Mouse (Mus musculus) hindbrain, embryonic 16.5 days (tissue): ENCODE results near the gene Sbk3. TPM values are rescaled to one million over a fixed set of nuclear protein-coding genes. Genes with fewer than 3 reads are reported as not detected.
"Not testable (repeated sequence)": the region's sequence is repeated elsewhere in the genome, so short reads cannot be mapped to it uniquely, and the experiment has no call there.

ENCODE experiments used
- ATAC-seq: fragments of 200-750 bp; cut with Nextera tagmentation; 2 replicates; pipeline ENCODE4 v1.8.0; 2017; ENCODE audit warnings: moderate TSS enrichment, moderate library complexity
- H3K27ac ChIP-seq: fragments of 300-500 bp; sonication (generic); 2 replicates; pipeline ENCODE4 v1.5.1; 2014; ENCODE audit warnings: low read depth, mild to moderate bottlenecking, control low read depth, low read length, moderate library complexity
- H3K27me3 ChIP-seq: fragments of 300-500 bp; sonication (generic); replicated peaks from 2 replicates; pipeline ENCODE4 v1.6.1; 2014; ENCODE audit warnings: low read length; ENCODE audit not compliant: control insufficient read depth, insufficient read depth
- H3K36me3 ChIP-seq: fragments of 300-500 bp; sonication (generic); 2 replicates; pipeline ENCODE4 v1.6.1; 2014; ENCODE audit warnings: mild to moderate bottlenecking, low read length, moderate library complexity, mixed read lengths; ENCODE audit not compliant: control insufficient read depth, insufficient read depth
- H3K4me1 ChIP-seq: fragments of 300-500 bp; sonication (generic); 2 replicates; pipeline ENCODE4 v1.6.1; 2014; ENCODE audit warnings: low read depth, low read length; ENCODE audit not compliant: control insufficient read depth, insufficient read depth
- H3K4me2 ChIP-seq: fragments of 300-500 bp; sonication (generic); 2 replicates; pipeline ENCODE4 v1.6.1; 2014; ENCODE audit warnings: mild to moderate bottlenecking, low read length, control low read depth, moderate library complexity
- H3K4me3 ChIP-seq: fragments of 300-500 bp; sonication (generic); 2 replicates; pipeline ENCODE4 v1.5.1; 2014; ENCODE audit warnings: mild to moderate bottlenecking, low read length, control low read depth, moderate library complexity
- H3K9ac ChIP-seq: fragments of 300-500 bp; sonication (generic); 2 replicates; pipeline ENCODE4 v1.6.1; 2014; ENCODE audit warnings: low read depth, mild to moderate bottlenecking, control low read depth, low read length, moderate library complexity
- H3K9me3 ChIP-seq: fragments of 300-500 bp; sonication (generic); 2 replicates; pipeline ENCODE4 v1.6.1; 2014; ENCODE audit warnings: mild to moderate bottlenecking, low read length, moderate library complexity; ENCODE audit not compliant: control insufficient read depth
- WGBS: fragments of 180-500 bp; shearing (Covaris S2); extraction: QIAGEN DNeasy Blood & Tissue Kit; methylation state at CpG from one replicate; pipeline ENCODE4 v1.1.7; 2014; 5-methylcytosine and 5-hydroxymethylcytosine counted together
- polyA plus RNA-seq: library from polyadenylated mRNA; unstranded; fragments of >200 nt; fragmentation: Nextera tagmentation; extraction: Ambion mirVana; gene quantifications from 2 replicates; pipeline ENCODE4 v1.2.1, GENCODE M21; 2015

Sbk3 gene
- polyA plus RNA-seq, 1 experiment from 2014 or later = 0.70 TPM

DNA sequence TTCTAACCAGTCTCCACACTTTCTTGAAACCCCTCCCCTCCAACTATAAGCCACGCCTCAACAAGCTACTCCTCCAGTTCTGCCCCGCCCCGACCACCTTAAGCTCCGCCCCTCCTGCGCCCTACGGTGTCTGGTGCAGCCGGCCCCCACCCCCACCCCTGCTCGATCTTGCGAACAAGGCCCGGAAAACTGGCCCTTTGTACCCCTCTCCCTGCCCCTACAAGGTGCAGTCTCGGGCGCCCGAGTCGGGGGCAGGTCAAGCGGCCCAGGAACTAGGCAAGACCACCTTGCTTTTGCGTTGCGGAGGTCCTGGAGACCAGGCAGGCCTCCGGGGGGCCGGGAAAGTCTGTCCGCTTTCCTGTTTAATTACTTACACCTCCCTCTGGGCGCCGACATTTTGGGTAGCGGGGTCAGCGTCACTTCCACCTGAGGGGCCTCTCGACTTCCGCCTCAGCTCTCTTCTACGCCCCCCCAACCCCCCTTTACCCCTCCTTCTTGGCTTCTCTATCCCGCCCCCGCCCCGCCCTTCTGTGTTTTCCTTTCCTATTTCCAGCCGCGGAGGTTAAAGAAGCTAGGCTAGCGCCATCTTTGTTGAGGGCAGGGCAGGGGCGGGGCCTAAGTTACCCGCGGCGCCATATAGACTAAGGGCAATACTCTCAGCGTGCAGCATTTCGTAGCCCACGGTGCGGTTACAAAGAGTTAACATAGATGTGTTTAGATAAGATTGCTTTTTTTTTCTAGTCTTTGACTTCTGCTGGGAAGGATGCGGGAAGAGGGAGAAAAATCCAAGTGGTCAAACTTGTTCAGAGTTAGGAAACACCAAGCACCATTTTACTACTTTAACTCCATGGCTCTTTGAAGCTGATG is 43.5 kb upstream of the Sbk3 start, which contains the start of the genes Zfp524 and Fiz1:
Zfp524 (plus strand) TSS at position 165 of the 867 bp plus-strand sequence.
Fiz1 (minus strand) TSS at position 447 of the 867 bp plus-strand sequence.
- H3K9ac ChIP-seq = peak within 1 kb of the TSS; percentile 66
- H3K9me3 ChIP-seq = no peaks in the 10 kb centered on the region
- H3K36me3 ChIP-seq = peaks cover 24% of the 10 kb centered on the region
- peak; percentile 82 for ATAC-seq
- peak within 1 kb of the TSS; percentile 98 for H3K27ac ChIP-seq
- whole genome bisulfite sequencing = under 1% methylated on average over 35 of the region's 42 CpGs
- H3K4me1 ChIP-seq = peaks cover 8% of the 10 kb centered on the region
- H3K27me3 ChIP-seq = no peaks in the 10 kb centered on the region
- H3K4me2 ChIP-seq = peak within 1 kb of the TSS; percentile 67
- peak within 1 kb of the TSS; percentile 51 for H3K4me3 ChIP-seq

DNA sequence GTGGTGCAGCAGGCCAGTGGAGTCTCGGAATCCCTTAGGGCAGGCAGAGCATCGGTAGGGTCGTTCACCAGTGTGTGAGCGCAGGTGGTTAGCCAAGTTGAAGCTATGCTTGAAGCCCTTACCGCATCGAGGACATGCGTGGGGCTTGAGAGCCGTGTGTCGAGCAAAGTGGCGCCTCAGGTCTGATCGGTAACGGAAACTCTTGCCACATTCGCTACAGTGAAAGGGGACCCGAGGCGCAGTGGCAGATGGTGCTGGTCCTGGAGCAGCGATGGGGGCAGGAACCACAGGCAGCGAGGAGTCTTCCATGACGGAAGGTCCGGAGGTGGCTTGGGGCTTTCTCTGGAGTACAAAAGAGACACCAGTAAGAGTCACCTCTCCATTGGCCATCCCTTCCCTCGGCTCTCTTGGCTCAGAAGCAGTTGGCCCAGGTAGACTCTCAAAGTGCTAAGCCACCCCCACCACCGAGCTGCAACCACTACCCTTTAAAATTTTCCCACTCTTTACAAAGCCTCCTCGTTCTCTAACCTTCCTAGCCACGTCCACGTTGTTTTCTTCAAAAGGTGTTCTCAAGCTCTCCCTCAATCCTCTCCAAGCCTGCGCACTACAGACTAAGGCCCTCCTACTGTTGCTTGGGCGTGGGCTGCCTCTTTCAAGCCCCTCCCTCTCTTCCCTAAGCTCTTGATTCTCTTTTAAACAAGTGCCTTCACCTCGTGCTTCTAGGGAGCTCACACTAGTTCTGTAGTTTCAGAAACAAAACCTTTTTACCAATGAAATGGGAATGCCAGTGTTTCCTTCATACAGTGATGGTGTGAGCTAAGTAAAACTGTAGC is 41.9 kb upstream of the Sbk3 start:
- Histone ChIP-seq H3K27ac (no peak overlapping the region), H3K4me3 (no peak overlapping the region), H3K4me1 (peaks cover 8% of the 10 kb centered on the region), H3K36me3 (peaks cover 40% of the 10 kb centered on the region), H3K4me2 (no peak overlapping the region), H3K9ac (no peak overlapping the region), H3K9me3 (no peaks in the 10 kb centered on the region), H3K27me3 (no peaks in the 10 kb centered on the region)
- 92% methylated on average over 27 of the region's 27 CpGs for WGBS
- ATAC-seq = no peak

DNA sequence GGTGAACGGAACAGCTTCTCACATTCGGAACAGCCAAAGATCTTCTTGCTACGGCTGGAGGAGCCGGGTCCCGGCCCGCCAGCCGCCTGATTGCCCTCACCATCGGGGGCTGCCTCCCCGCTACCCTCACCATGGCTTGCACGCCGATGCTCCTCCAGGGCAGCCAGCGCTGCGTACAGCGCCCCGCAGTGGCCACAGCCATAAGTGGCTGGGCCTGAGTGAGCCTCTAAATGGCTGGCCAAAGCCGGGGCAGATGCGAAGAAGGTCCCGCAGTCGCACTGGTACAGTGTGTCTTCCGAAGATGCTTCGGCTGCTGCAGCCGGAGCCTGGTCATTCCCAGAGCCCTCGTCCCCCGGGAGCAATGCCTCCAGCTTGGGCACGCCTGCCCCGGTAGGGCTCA is 37.3 kb upstream of the Sbk3 start:
- WGBS = 96% methylated on average over 25 of the region's 26 CpGs
- no peaks in the 10 kb centered on the region for H3K4me1 ChIP-seq
- no peak for ATAC-seq
- no peak overlapping the region for H3K9ac ChIP-seq
- H3K4me3 ChIP-seq = no peak overlapping the region
- no peaks in the 10 kb centered on the region for H3K9me3 ChIP-seq
- no peaks in the 10 kb centered on the region for H3K27me3 ChIP-seq
- H3K36me3 ChIP-seq = peaks cover 51% of the 10 kb centered on the region
- no peak overlapping the region for H3K4me2 ChIP-seq
- H3K27ac ChIP-seq = no peak overlapping the region

DNA sequence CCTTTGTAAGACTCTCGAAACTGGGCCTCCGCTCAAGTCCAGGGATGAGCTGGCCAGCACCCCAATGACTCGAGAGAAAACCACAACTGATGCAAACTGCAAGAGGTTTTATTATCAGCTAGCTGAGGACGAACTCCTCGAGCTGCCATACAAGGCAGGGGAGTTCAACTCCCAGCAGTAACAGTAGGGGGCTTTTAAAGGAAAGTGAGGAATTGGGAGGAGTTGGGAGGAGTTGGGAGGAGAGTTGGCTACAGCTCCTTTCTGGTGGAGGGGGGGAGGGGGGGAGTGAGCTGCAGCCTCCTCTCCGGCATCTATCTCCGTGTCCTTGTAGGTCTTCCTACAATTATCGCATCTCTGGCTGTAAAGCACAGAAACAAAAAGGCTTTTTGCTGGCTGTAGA is 31.9 kb upstream of the Sbk3 start:
- H3K4me2 ChIP-seq, ATAC-seq, H3K27ac ChIP-seq, H3K9me3 ChIP-seq, H3K4me3 ChIP-seq, H3K27me3 ChIP-seq, H3K9ac ChIP-seq, H3K4me1 ChIP-seq: not testable (repeated sequence)
- 63% methylated on average over 8 of the region's 8 CpGs for WGBS
- H3K36me3 ChIP-seq = peaks cover 11% of the 10 kb centered on the region; the same call in 1 of the 2 replicates

DNA sequence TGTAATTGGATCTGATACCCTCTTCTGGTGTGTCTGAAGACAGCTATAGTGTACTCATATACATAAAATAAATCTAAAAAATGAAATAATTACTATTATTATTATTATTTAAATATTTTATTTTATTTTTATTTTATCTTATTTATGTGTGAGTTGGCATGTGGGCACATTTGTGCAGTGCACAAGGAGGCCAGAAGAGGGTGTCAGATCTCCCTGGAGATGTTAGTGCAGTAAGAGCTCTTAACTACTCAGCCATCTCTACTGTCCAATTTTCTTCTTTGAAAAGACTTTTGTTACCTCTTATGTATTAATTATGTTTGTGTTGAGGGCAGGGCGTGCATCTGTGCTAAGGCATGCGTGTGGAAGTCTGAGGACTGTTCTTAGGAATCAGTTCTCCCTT is 28.9 kb upstream of the Sbk3 start:
- Histone ChIP-seq H3K4me3 (no peak overlapping the region), H3K36me3 (no peaks in the 10 kb centered on the region), H3K27ac (no peak overlapping the region), H3K4me2 (no peak overlapping the region), H3K4me1 (peaks cover 11% of the 10 kb centered on the region), H3K27me3 (no peaks in the 10 kb centered on the region), H3K9me3 (no peaks in the 10 kb centered on the region), H3K9ac (no peak overlapping the region)
- 65% methylated on average over 2 of the region's 2 CpGs for WGBS
- no peak for ATAC-seq

DNA sequence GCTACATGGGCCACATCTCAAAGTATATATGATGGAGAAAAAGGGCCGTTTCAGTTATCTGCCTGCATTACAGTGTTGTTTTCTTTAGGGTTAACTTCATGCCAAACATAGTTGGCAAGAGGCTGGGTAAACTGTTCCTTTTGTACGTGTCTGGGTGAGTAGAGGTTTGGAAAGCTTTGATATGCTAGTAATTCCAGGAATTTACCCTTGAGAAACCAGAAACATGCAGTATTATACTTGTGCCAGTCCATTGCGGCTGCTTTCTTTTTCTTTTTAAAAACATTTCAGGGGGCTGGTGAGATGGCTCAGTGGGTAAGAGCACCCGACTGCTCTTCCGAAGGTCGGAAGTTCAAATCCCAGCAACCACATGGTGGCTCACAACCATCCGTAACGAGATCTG is 26.0 kb upstream of the Sbk3 start:
- H3K36me3 ChIP-seq = peaks cover 12% of the 10 kb centered on the region

DNA sequence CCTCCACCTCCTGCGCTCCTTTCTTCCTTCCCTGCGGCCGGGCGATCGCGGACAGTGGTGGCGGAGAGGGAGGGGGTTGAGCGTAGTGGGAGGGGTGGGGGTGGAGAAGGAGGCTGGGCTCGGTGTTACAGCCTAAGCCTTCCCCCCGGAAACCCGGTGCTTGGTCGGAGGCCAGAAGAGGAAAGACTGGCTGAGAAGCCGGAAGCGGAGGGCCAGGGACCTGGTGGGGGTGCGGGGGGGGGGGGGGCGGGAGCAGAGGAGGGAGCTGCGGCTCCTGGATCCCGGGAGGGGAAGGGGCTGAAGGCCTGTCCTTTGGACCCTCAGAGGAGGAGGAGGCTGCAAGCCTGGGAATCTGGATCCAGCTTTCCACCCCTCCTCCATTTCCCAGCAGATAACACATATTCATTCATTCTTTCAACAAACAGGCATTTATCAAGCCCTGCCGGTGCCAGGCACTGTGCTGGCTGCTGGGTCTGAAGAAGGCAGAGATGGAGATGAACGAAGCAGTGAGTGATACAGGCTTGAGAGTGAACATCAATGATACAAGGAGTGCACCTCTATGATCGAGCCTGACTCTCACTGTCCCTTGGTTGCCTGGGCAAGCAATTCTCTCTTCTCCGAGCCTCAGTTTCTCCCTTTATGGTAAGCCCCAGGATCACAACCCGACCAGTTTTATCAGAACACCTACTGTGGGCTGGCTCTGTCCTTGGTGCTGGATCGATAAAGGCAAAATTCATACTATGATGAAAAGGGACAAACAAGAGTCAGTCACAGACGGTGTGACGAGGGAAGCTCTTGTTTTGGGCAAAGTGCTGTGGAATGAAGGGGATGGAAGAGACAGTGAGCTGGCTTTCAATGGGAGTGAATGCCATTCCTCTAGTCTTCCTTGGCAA is 25.3 kb upstream of the Sbk3 start, which contains the start of gene Zfp579:
Zfp579 (minus strand) TSS at position 156 of the 893 bp plus-strand sequence.
- Histone ChIP-seq H3K4me1 (peaks cover 29% of the 10 kb centered on the region), H3K36me3 (peaks cover 12% of the 10 kb centered on the region), H3K9me3 (0 out of 2 replicates have a peak, but pooled peaks cover 3% of the 10 kb centered on the region), H3K27me3 (no peaks in the 10 kb centered on the region), H3K27ac (peak within 1 kb of the TSS; percentile 86), H3K4me2 (peak within 1 kb of the TSS; percentile 93), H3K4me3 (peak within 1 kb of the TSS; percentile 56), H3K9ac (peak within 1 kb of the TSS; percentile 94)
- peak; percentile 91 for ATAC-seq
- 3% methylated on average over 20 of the region's 26 CpGs for WGBS

More for the DNA sequence above, 26.0 kb upstream of the Sbk3 start:
- Histone ChIP-seq H3K4me3 (peak overlapping the region; percentile 56), H3K4me1 (peaks cover 29% of the 10 kb centered on the region), H3K4me2 (peak overlapping the region; percentile 93), H3K9me3 (0 out of 2 replicates have a peak, but pooled peaks cover 3% of the 10 kb centered on the region), H3K27ac (peak overlapping the region; percentile 86; the same call in 1 of the 2 replicates), H3K27me3 (no peaks in the 10 kb centered on the region), H3K9ac (peak overlapping the region; percentile 94)
- 69% methylated on average over 6 of the region's 8 CpGs for WGBS
- ATAC-seq = no peak

DNA sequence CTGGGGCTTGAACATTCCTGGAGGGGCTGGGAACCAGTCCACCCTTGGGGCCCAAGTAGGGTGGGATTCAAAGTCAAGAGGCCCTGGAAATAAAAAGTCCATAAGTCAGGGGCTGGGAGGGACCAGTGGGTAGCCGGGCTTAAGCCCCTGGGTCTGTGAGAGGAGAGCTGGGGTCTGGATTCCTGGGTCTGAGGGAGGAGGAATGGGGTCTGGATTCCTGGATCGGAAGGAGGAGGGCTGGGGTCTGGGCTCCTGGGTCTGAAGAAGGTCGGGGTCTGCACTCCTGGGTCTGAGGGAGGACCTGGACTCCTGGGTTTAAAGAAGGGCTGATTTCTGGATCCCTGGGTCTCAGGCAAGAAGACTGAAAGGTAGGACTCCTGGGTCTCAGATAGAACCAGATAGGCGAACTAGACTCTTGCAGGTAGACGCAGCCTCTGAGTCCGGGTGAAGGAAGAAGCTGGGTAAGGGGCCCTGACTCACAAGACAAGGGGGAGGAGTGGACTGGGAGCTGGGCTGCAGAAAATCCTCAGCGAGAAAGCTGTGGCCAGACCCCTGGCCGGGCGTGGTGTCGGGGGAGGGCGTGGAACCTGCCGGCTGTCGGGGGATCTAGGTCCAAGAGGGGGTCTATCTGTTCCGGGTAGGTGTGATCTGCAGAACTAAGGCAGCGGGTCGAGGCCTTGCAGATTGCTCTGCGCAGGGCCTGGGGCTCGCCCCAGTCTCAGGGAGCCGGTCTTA is 24.5 kb upstream of the Sbk3 start:
- Histone ChIP-seq H3K4me2 (peak overlapping the region; percentile 93), H3K4me3 (peak overlapping the region; percentile 56), H3K9ac (peak overlapping the region; percentile 94), H3K27ac (peak overlapping the region; percentile 57), H3K27me3 (no peaks in the 10 kb centered on the region), H3K36me3 (peaks cover 18% of the 10 kb centered on the region), H3K4me1 (peaks cover 29% of the 10 kb centered on the region), H3K9me3 (peaks cover 5% of the 10 kb centered on the region; the same call in 1 of the 2 replicates)
- 6% methylated on average over 19 of the region's 19 CpGs for WGBS
- ATAC-seq = no peak
